Mouse (Mus musculus) forebrain, embryonic 16.5 days (tissue): ENCODE results near the gene 2010109A12Rik. TPM values are rescaled to one million over a fixed set of nuclear protein-coding genes. Genes with fewer than 3 reads are reported as not detected.
A peak's percentile ranks its signal among the peaks of the same experiment; 100 is the strongest.

Experiments
- ATAC-seq: fragments of 200-750 bp; cut with Nextera tagmentation; 2 replicates; pipeline ENCODE4 v1.8.0; 2017; ENCODE audit warnings: mild to moderate bottlenecking, moderate library complexity
- H3K27ac ChIP-seq: fragments of 300-500 bp; sonication (generic); 2 replicates; pipeline ENCODE4 v1.5.1; 2014; ENCODE audit warnings: low read length, control low read depth
- H3K27me3 ChIP-seq: fragments of 300-500 bp; sonication (generic); replicated peaks from 2 replicates; pipeline ENCODE4 v1.6.1; 2014; ENCODE audit warnings: low read length; ENCODE audit not compliant: control insufficient read depth, insufficient read depth
- H3K36me3 ChIP-seq: fragments of 300-500 bp; sonication (generic); 2 replicates; pipeline ENCODE4 v1.6.1; 2014; ENCODE audit not compliant: control insufficient read depth, insufficient read depth
- H3K4me1 ChIP-seq: fragments of 300-500 bp; sonication (generic); replicated peaks from 2 replicates; pipeline ENCODE4 v1.6.1; 2014; ENCODE audit warnings: low read length; ENCODE audit not compliant: control insufficient read depth, insufficient read depth
- H3K4me2 ChIP-seq: fragments of 300-500 bp; sonication (generic); 2 replicates; pipeline ENCODE4 v1.6.1; 2014; ENCODE audit warnings: mild to moderate bottlenecking, low read length, control low read depth
- H3K4me3 ChIP-seq: fragments of 300-500 bp; sonication (generic); replicated peaks from 2 replicates; pipeline ENCODE4 v1.5.1; 2014; ENCODE audit warnings: mild to moderate bottlenecking, low read length, control low read depth
- H3K9ac ChIP-seq: fragments of 300-500 bp; sonication (generic); replicated peaks from 2 replicates; pipeline ENCODE4 v1.6.1; 2014; ENCODE audit warnings: low read depth, low read length, control low read depth
- H3K9me3 ChIP-seq: fragments of 300-500 bp; sonication (generic); 2 replicates; pipeline ENCODE4 v1.6.1; 2016; ENCODE audit warnings: low read length; ENCODE audit not compliant: control insufficient read depth
- WGBS: fragments of 180-500 bp; shearing (Covaris S2); extraction: QIAGEN DNeasy Blood & Tissue Kit; methylation state at CpG from one replicate; pipeline ENCODE4 v1.1.7; 2014; 5-methylcytosine and 5-hydroxymethylcytosine counted together
- polyA plus RNA-seq: library from polyadenylated mRNA; unstranded; fragments of >200 nt; fragmentation: Nextera tagmentation; extraction: Ambion mirVana; gene quantifications from 2 replicates; pipeline ENCODE4 v1.2.1, GENCODE M21; 2015

2010109A12Rik gene
- polyA plus RNA-seq = 1.5 and 2.0 TPM in 2 replicates

GRCm38 (mm10) chr5:93206109-93207005, at the start of gene 2010109A12Rik, which contains the start of gene Ccni:
TSS of gene 2010109A12Rik (plus strand) at chr5:93206518.
TSS of gene Ccni (minus strand) at chr5:93206495.
- peak within 1 kb of the TSS; percentile 85 for H3K4me3 ChIP-seq
- peak; percentile 96 for ATAC-seq
- H3K9me3 ChIP-seq = no peaks in the 10 kb centered on the region
- no peaks in the 10 kb centered on the region for H3K27me3 ChIP-seq
- peak within 1 kb of the TSS; percentile 97 for H3K27ac ChIP-seq
- no peaks in the 10 kb centered on the region for H3K36me3 ChIP-seq
- H3K4me1 ChIP-seq = peaks cover 18% of the 10 kb centered on the region
- WGBS = under 1% methylated on average over 71 of the region's 79 CpGs
- H3K4me2 ChIP-seq = peak within 1 kb of the TSS; percentile 91
- peak within 1 kb of the TSS; percentile 96 for H3K9ac ChIP-seq

GRCm38 (mm10) chr5:93163541-93163940, 42.8 kb upstream of the 2010109A12Rik start:
- Histone ChIP-seq H3K4me3 (no peak overlapping the region), H3K9ac (no peak overlapping the region), H3K4me2 (no peak overlapping the region), H3K9me3 (no peaks in the 10 kb centered on the region), H3K27me3 (no peaks in the 10 kb centered on the region), H3K4me1 (no peaks in the 10 kb centered on the region), H3K36me3 (peaks cover 26% of the 10 kb centered on the region), H3K27ac (no peak overlapping the region)
- WGBS = 78% methylated on average over 3 of the region's 3 CpGs
- ATAC-seq = no peak

- no peak overlapping the region for H3K4me3 ChIP-seq
- H3K4me2 ChIP-seq = no peak overlapping the region
- H3K4me1 ChIP-seq = no peaks in the 10 kb centered on the region
- no peaks in the 10 kb centered on the region for H3K9me3 ChIP-seq
- WGBS = 91% methylated on average over 11 of the region's 11 CpGs
- no peak overlapping the region for H3K9ac ChIP-seq
- H3K27ac ChIP-seq = no peak overlapping the region
- no peak for ATAC-seq
- H3K36me3 ChIP-seq = peaks cover 31% of the 10 kb centered on the region
- no peaks in the 10 kb centered on the region for H3K27me3 ChIP-seq
Measured at GRCm38 (mm10) chr5:93167919-93168516, 38.3 kb upstream of the 2010109A12Rik start.

GRCm38 (mm10) chr5:93168654-93169053, 37.7 kb upstream of the 2010109A12Rik start:
- H3K27me3 ChIP-seq = no peaks in the 10 kb centered on the region
- ATAC-seq = no peak
- WGBS = 85% methylated on average over 6 of the region's 6 CpGs
- H3K27ac ChIP-seq = no peak overlapping the region
- no peaks in the 10 kb centered on the region for H3K9me3 ChIP-seq
- no peak overlapping the region for H3K9ac ChIP-seq
- H3K36me3 ChIP-seq = peaks cover 31% of the 10 kb centered on the region
- H3K4me2 ChIP-seq = no peak overlapping the region
- no peaks in the 10 kb centered on the region for H3K4me1 ChIP-seq
- no peak overlapping the region for H3K4me3 ChIP-seq

GRCm38 (mm10) chr5:93171420-93171819, 34.9 kb upstream of the 2010109A12Rik start:
- WGBS = 95% methylated on average over 15 of the region's 15 CpGs
- Histone ChIP-seq H3K4me3 (no peak overlapping the region), H3K36me3 (peaks cover 23% of the 10 kb centered on the region), H3K9ac (no peak overlapping the region), H3K9me3 (no peaks in the 10 kb centered on the region), H3K4me2 (no peak overlapping the region), H3K27me3 (no peaks in the 10 kb centered on the region), H3K4me1 (no peaks in the 10 kb centered on the region), H3K27ac (no peak overlapping the region)
- no peak for ATAC-seq

GRCm38 (mm10) chr5:93172536-93172935, 33.8 kb upstream of the 2010109A12Rik start:
- Histone ChIP-seq H3K9me3 (no peaks in the 10 kb centered on the region), H3K36me3 (peaks cover 27% of the 10 kb centered on the region), H3K4me1 (no peaks in the 10 kb centered on the region), H3K27ac (no peak overlapping the region), H3K4me2 (no peak overlapping the region), H3K27me3 (no peaks in the 10 kb centered on the region), H3K9ac (no peak overlapping the region), H3K4me3 (no peak overlapping the region)
- WGBS = 71% methylated on average over 6 of the region's 6 CpGs
- ATAC-seq = no peak

GRCm38 (mm10) chr5:93174675-93175074, 31.6 kb upstream of the 2010109A12Rik start:
- Histone ChIP-seq H3K4me2 (no peak overlapping the region), H3K4me1 (no peaks in the 10 kb centered on the region), H3K9ac (no peak overlapping the region), H3K27me3 (no peaks in the 10 kb centered on the region), H3K27ac (no peak overlapping the region), H3K36me3 (peaks cover 19% of the 10 kb centered on the region), H3K4me3 (no peak overlapping the region), H3K9me3 (no peaks in the 10 kb centered on the region)
- 83% methylated on average over 6 of the region's 6 CpGs for WGBS
- ATAC-seq = no peak

- Histone ChIP-seq H3K27ac (no peak overlapping the region), H3K9ac (no peak overlapping the region), H3K4me1 (no peaks in the 10 kb centered on the region), H3K36me3 (peaks cover 16% of the 10 kb centered on the region), H3K4me3 (no peak overlapping the region), H3K27me3 (no peaks in the 10 kb centered on the region), H3K4me2 (no peak overlapping the region), H3K9me3 (no peaks in the 10 kb centered on the region)
- ATAC-seq = no peak
- 84% methylated on average over 6 of the region's 6 CpGs for WGBS
Measured at GRCm38 (mm10) chr5:93178616-93179015, 27.7 kb upstream of the 2010109A12Rik start.

- H3K9me3 ChIP-seq = no peaks in the 10 kb centered on the region
- no peak overlapping the region for H3K4me2 ChIP-seq
- no peak overlapping the region for H3K4me3 ChIP-seq
- no peak overlapping the region for H3K9ac ChIP-seq
- peaks cover 21% of the 10 kb centered on the region for H3K36me3 ChIP-seq
- no peaks in the 10 kb centered on the region for H3K4me1 ChIP-seq
- H3K27ac ChIP-seq = no peak overlapping the region
- H3K27me3 ChIP-seq = no peaks in the 10 kb centered on the region
- ATAC-seq = peak; percentile 32; the same call in 1 of the 2 replicates
- 63% methylated on average over 2 of the region's 2 CpGs for WGBS
Measured at GRCm38 (mm10) chr5:93180252-93180651, 26.1 kb upstream of the 2010109A12Rik start.
